Mouse (Mus musculus) brain, embryonic 14.5 days (tissue): ENCODE measurements at regions not wholly inside any gene's neighbourhood (a gene's known extent, or its start where the extent isn't known, plus 50 kb on each side); places are given as distances from the start of the nearest gene placed in this dataset.

ENCODE experiments used
- DNase-seq: peaks from one replicate; pipeline ENCODE4 v3.0.0-alpha.2; 2011; ENCODE audit warnings: low read depth
- CTCF ChIP-seq: fragments of 200-500 bp; IDR thresholded peaks from 2 replicates; pipeline ENCODE4 v1.5.1; 2012; ENCODE audit warnings: inconsistent platforms, mild to moderate bottlenecking, moderate library complexity, borderline replicate concordance; ENCODE audit not compliant: insufficient read depth, insufficient read length; ENCODE audit errors: extremely low read depth
- POLR2A ChIP-seq: fragments of 200-500 bp; IDR thresholded peaks from 2 replicates; pipeline ENCODE4 v1.6.1; 2012; ENCODE audit warnings: mild to moderate bottlenecking, inconsistent platforms, borderline replicate concordance; ENCODE audit not compliant: poor library complexity, insufficient read depth, insufficient read length, severe bottlenecking; ENCODE audit errors: extremely low read depth

GRCm38 (mm10) chr15:15329796-15330195, 1398.8 kb upstream of the Cdh9 start:
- DNase-seq, result peak; percentile 82
- TF ChIP-seq POLR2A, result no peak
- TF ChIP-seq CTCF, result no peak

- DNase-seq, result no peak
- TF ChIP-seq POLR2A (no peak), CTCF (no peak)
These were observed 1396.6 kb upstream of the Cdh9 start for GRCm38 (mm10) chr15:15331947-15332346.

- TF ChIP-seq POLR2A (no peak), CTCF (no peak)
- peak; percentile 13 for DNase-seq
These were observed 1366.7 kb upstream of the Cdh9 start for GRCm38 (mm10) chr15:15361841-15362240.

GRCm38 (mm10) chr15:15392300-15393022, 1336.1 kb upstream of the Cdh9 start:
- peak; percentile 26 for DNase-seq
- TF ChIP-seq POLR2A (no peak), CTCF (no peak)
